Mouse (Mus musculus) kidney, postnatal 0 days (tissue): ENCODE data around the gene Spon1. TPM values are rescaled to one million over a fixed set of nuclear protein-coding genes. Genes with fewer than 3 reads are reported as not detected.

Source experiments
- ATAC-seq: fragments of 200-750 bp; cut with Nextera tagmentation; replicated peaks from 2 replicates; pipeline ENCODE4 v1.8.0; 2017; ENCODE audit warnings: low read depth, moderate number of reproducible peaks, moderate TSS enrichment, moderate library complexity; ENCODE audit not compliant: low FRiP score
- DNase-seq: peaks from one replicate; pipeline ENCODE4 v3.0.0-alpha.2; 2016; ENCODE audit warnings: low spot score
- H3K27ac ChIP-seq: fragments of 300-500 bp; sonication (generic); 2 replicates; pipeline ENCODE4 v1.5.1; 2014; ENCODE audit warnings: mild to moderate bottlenecking
- H3K27me3 ChIP-seq: fragments of 300-500 bp; sonication (generic); 2 replicates; pipeline ENCODE4 v1.6.1; 2014; ENCODE audit warnings: low read length, mixed read lengths; ENCODE audit not compliant: insufficient read depth
- H3K36me3 ChIP-seq: fragments of 300-500 bp; sonication (generic); 2 replicates; pipeline ENCODE4 v1.6.1; 2014; ENCODE audit warnings: low read length, mixed read lengths; ENCODE audit not compliant: insufficient read depth
- H3K4me1 ChIP-seq: fragments of 300-500 bp; sonication (generic); replicated peaks from 2 replicates; pipeline ENCODE4 v1.6.1; 2014; ENCODE audit warnings: antibody characterized with exemption, low read length, mixed read lengths; ENCODE audit not compliant: insufficient read depth
- H3K4me2 ChIP-seq: fragments of 300-500 bp; sonication (generic); 2 replicates; pipeline ENCODE4 v1.6.1; 2014; ENCODE audit warnings: mild to moderate bottlenecking, low read length, moderate library complexity, mixed read lengths
- H3K4me3 ChIP-seq: fragments of 300-500 bp; sonication (generic); replicated peaks from 2 replicates; pipeline ENCODE4 v1.5.1; 2014; ENCODE audit warnings: low read depth, low read length
- H3K9ac ChIP-seq: fragments of 300-500 bp; sonication (generic); 2 replicates; pipeline ENCODE4 v1.6.1; 2014; ENCODE audit warnings: low read depth, low read length
- H3K9me3 ChIP-seq: fragments of 300-500 bp; sonication (generic); replicated peaks from 2 replicates; pipeline ENCODE4 v1.6.1; 2016; ENCODE audit warnings: low read length, inconsistent platforms, mixed read lengths
- CTCF ChIP-seq: IDR thresholded peaks from 2 replicates; pipeline ENCODE4 v1.5.1; 2016; ENCODE audit warnings: antibody characterized with exemption, low read depth, mild to moderate bottlenecking, moderate library complexity
- WGBS: fragments of 180-500 bp; shearing (Covaris S2); extraction: QIAGEN DNeasy Blood & Tissue Kit; methylation state at CpG from one replicate; pipeline ENCODE4 v1.1.7; 2014; 5-methylcytosine and 5-hydroxymethylcytosine counted together
- polyA plus RNA-seq: library from polyadenylated mRNA; unstranded; fragments of >200 nt; fragmentation: Nextera tagmentation; extraction: Ambion mirVana; gene quantifications from 2 replicates; pipeline ENCODE4 v1.2.1, GENCODE M21; 2015

Gene Spon1
- polyA plus RNA-seq, 1 experiment from 2014 or later: 12.1 TPM

DNA sequence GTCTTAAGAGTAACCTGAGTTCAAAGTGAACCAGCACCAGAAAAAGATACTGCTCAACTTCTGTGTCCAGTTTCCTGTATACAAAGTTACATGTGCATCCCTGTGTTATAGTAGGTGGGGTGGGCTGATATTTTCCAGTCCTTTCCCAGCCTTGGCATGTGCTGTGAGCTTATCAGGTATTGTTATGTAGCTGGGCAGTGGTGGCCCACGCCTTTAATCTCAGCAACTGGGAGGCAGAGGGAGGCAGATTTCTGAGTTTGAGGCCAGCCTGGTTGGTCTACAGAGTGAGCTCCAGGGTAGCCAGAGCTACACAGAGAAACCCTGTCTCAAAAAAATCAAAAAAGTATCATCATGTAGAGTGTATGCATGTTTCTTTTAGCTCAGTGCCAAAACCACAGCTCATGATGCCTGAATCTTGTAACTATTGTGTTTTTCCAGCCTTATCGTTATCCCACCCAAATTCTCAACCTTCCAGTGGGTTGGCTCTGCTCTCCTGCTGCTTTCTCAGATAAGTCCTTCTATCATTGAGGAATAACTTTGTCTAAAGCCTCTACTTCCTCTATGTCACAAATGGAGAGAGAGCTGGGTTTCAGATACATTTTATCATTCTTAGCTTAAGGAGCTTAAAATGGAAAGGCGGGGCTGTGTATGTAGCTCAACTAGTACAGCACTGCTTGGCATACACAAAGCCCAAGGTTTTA is 137.5 kb downstream of the Spon1 start:
- 86% methylated on average over 3 of the region's 3 CpGs for WGBS
- Histone ChIP-seq H3K9me3 (no peaks in the 10 kb centered on the region), H3K36me3 (no peaks in the 10 kb centered on the region), H3K9ac (no peak overlapping the region), H3K4me3 (no peak overlapping the region), H3K27ac (no peak overlapping the region), H3K4me1 (no peaks in the 10 kb centered on the region), H3K4me2 (no peak overlapping the region), H3K27me3 (no peaks in the 10 kb centered on the region)
- ATAC-seq (no peak), DNase-seq (no peak)
- no peak for TF ChIP-seq CTCF

DNA sequence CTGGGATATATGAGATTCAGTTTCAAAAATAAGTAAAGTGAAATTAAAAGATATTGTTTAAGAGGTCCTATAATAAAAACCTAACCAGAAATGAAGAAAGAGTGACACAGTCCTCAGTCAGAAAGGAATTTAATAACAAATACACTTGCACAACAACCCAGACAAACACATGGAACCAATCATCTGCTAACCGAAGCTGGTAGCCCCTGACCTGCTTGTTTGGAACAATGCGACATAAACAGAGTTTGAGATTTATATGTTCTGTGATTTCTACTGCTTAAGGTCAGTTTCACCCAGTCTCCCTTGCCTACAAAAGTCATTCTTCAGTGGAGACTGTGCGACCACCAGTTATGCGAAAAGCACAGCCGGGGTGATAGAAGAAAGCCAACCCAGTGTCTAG is 138.1 kb downstream of the Spon1 start:
- H3K4me2 ChIP-seq: no peak overlapping the region
- no peak overlapping the region for H3K9ac ChIP-seq
- DNase-seq (peak; percentile 14), ATAC-seq (no peak)
- no peaks in the 10 kb centered on the region for H3K9me3 ChIP-seq
- TF ChIP-seq CTCF: no peak
- no peak overlapping the region for H3K27ac ChIP-seq
- no peaks in the 10 kb centered on the region for H3K27me3 ChIP-seq
- WGBS: 68% methylated on average over 5 of the region's 5 CpGs
- no peaks in the 10 kb centered on the region for H3K4me1 ChIP-seq
- no peak overlapping the region for H3K4me3 ChIP-seq
- no peaks in the 10 kb centered on the region for H3K36me3 ChIP-seq

DNA sequence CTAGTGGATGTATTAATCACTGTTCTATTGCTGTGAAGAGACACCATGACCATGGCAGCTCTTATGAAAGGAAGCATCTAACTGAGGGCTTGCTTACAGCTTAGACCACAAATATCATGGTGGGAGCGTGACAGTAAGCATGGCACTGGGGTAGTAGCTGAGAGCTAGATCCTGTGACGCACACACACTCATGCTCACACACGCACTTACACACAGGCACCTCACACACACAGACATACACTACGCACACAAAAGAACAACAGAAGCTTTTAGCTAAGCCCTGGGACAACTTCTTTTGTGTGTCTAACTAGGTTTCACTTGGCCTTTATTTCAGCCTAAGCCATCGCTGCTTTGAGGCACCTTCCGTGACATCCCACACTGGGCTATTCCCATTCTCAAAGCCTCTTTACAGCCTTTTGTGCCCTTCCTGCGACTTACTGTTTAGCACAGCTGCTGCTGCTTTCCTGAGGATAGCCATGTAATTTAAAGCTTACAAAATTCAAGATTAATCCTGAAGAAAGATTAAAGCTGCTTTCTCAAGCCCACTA is 138.6 kb downstream of the Spon1 start:
- H3K36me3 ChIP-seq: no peaks in the 10 kb centered on the region
- DNase-seq: no peak
- no peaks in the 10 kb centered on the region for H3K9me3 ChIP-seq
- TF ChIP-seq CTCF: no peak
- H3K4me3 ChIP-seq: no peak overlapping the region
- H3K4me1 ChIP-seq: no peaks in the 10 kb centered on the region
- ATAC-seq: no peak
- H3K27ac ChIP-seq: no peak overlapping the region
- 94% methylated on average over 7 of the region's 7 CpGs for WGBS
- H3K9ac ChIP-seq: no peak overlapping the region
- H3K4me2 ChIP-seq: no peak overlapping the region
- no peaks in the 10 kb centered on the region for H3K27me3 ChIP-seq

DNA sequence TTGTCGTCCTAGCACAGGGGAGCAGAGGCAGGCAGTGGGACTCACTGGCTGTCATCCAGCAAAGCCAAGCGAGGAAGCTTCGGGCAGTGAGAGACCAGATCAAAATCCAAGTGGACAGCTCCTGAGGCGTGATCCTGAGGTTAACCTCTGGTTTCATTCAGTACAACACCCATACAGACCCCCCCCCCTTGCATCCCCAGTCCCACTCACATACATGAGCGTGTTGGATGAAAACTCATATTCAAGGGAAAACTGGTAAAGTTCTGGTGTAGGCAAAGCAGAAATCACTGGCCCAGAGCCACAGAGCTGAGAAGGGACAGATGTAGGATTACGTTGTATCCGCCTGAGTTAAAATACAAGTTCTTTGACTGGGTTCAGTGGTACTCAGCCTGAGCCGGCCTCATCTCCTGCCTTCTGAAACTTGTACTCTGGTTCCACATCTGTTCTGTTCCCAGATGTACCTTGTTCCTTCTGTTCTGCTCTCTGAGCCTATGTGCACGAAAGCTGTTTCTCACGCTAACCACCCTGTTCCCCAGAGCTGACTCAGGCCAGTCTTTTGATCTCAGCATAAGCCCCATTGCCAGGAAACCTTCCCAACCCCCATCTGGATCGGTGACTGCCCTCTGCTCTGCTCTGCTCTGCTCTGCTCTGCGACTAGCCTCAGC is 143.5 kb downstream of the Spon1 start:
- 21% methylated on average over 12 of the region's 12 CpGs for WGBS
- H3K36me3 ChIP-seq: no peaks in the 10 kb centered on the region
- no peaks in the 10 kb centered on the region for H3K9me3 ChIP-seq
- H3K4me1 ChIP-seq: no peaks in the 10 kb centered on the region
- DNase-seq (peak; percentile 15), ATAC-seq (no peak)
- no peaks in the 10 kb centered on the region for H3K27me3 ChIP-seq
- H3K4me2 ChIP-seq: no peak overlapping the region
- TF ChIP-seq CTCF: no peak
- H3K27ac ChIP-seq: no peak overlapping the region
- H3K4me3 ChIP-seq: no peak overlapping the region
- no peak overlapping the region for H3K9ac ChIP-seq

DNA sequence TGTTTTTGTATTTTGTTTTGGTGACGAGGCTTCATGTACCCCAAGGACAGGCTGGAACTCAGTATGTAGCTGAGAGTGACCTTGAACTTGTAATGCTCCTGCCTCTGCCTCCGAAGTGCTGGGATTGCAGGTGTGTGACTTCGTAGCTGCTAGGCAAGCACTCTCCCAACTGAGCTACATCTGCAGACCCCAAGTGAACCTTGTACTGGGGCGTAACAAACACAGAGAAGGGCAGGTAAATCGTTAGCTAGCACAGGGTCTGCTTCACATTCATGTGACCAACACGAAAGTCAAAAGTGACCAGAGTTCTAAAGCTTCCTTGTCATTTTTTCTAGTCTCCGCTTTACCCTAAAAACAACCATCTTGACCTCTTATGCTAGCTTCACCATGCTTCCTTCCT is 145.1 kb downstream of the Spon1 start:
- 71% methylated on average over 7 of the region's 7 CpGs for WGBS
- H3K4me3 ChIP-seq: no peak overlapping the region
- no peaks in the 10 kb centered on the region for H3K9me3 ChIP-seq
- ATAC-seq (no peak), DNase-seq (no peak)
- no peaks in the 10 kb centered on the region for H3K27me3 ChIP-seq
- H3K4me2 ChIP-seq: no peak overlapping the region
- TF ChIP-seq CTCF: no peak
- no peak overlapping the region for H3K27ac ChIP-seq
- no peaks in the 10 kb centered on the region for H3K36me3 ChIP-seq
- H3K9ac ChIP-seq: no peak overlapping the region
- H3K4me1 ChIP-seq: no peaks in the 10 kb centered on the region

DNA sequence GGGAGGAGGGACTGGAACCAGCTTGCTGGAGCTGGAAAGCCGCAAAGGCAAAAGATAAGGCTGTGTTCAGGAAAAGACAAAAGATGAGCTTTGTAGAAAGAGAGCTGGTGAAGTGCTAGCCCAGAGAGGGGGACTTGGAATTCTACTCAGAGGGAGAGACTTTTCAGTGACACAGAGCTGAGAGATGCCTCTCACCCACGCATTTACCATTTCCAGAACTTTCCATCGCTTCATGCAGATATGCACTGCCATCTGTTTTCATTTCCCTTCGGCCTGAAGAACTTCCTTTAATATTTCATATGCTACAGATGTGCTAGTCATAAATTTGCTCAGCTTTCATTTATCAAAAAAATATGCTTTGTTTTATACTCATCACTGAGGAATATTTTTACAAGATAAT is 150.1 kb downstream of the Spon1 start:
- ATAC-seq (no peak), DNase-seq (peak; percentile 37)
- H3K4me3 ChIP-seq: no peak overlapping the region
- no peak overlapping the region for H3K4me2 ChIP-seq
- 62% methylated on average over 4 of the region's 4 CpGs for WGBS
- TF ChIP-seq CTCF: no peak
- H3K9ac ChIP-seq: no peak overlapping the region
- no peaks in the 10 kb centered on the region for H3K9me3 ChIP-seq
- H3K27me3 ChIP-seq: no peaks in the 10 kb centered on the region
- H3K27ac ChIP-seq: no peak overlapping the region
- H3K36me3 ChIP-seq: no peaks in the 10 kb centered on the region
- H3K4me1 ChIP-seq: no peaks in the 10 kb centered on the region
